Mouse (Mus musculus): ENCODE measurements around the gene Myo6.

DNA sequence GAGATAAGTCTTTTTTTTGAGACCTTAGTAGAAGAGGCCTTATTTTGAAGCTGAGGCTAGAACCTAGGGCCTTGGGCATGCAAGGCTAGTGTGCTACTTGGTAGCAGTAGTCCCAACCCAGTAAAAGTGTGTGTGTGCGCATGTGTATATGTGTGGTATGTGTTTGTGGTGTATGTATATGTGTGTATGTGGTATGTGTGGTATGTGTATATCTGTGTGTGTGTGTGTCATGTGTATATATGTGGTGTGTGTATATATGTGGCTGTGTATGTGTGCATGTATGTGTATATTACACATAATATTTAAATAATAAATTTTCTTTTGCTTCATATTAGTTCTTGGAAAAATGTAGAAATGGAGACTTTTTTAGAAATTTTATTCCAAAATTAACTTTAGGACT, 115.9 kb downstream of the Myo6 start:
- TF ChIP-seq POLR2A (IDR thresholded peaks at IDR 0.05; ENCODE audit: low read depth, low read length) (no peak), CTCF (conservative IDR thresholded peaks at IDR 0.05 in 1 of 2, IDR thresholded peaks at IDR 0.05 in 1 of 2; ENCODE audit: low read depth in 2 of 2, low read length in 2 of 2) (no peak), CHD2 (IDR thresholded peaks at IDR 0.05; ENCODE audit: low read length) (no peak), USF1 (IDR thresholded peaks at IDR 0.05; ENCODE audit: low read depth, low read length) (no peak), EP300 (IDR thresholded peaks at IDR 0.05; ENCODE audit: low read length) (no peak), ELF1 (IDR thresholded peaks at IDR 0.05; ENCODE audit: low read depth, low read length) (no peak), ZMIZ1 (IDR thresholded peaks at IDR 0.05; ENCODE audit: low read depth, low read length) (no peak)

Measured in CH12.LX (cell line).